Mouse (Mus musculus): Measurements from ENCODE around the gene Ptprn.

Ptprn gene

GRCm38 (mm10) chr1:75264091-75264880, at the start of gene Ptprn:
Gene Ptprn, minus strand, starts transcription at chr1:75264502.
- in situ Hi-C loops (cut with MboI, MseI), result loop anchor here in 1 of 2 experiments (5.0 kb wide), 1 partner anchor 48 kb away; no protein-coding TSS in a partner anchor

GRCm38 (mm10) chr1:75311694-75312093, 47.4 kb upstream of the Ptprn start:
- in situ Hi-C loops (cut with MboI, MseI), result loop anchor here (5.0 to 10.0 kb wide), 3 partner anchors 49 to 184 kb away; partner anchors contain the start of genes Glb1l (in 1 of the 2), Nhej1 (in 1 of the 2), Ptprn (in 1 of the 2) and Stk16 (in 1 of the 2)

- in situ Hi-C loops (cut with MboI, MseI), result no loop called here
Measured at GRCm38 (mm10) chr1:75304662-75305061, 40.4 kb upstream of the Ptprn start.

- in situ Hi-C loops (cut with MboI, MseI), result loop anchor here in 1 of 2 experiments (10.0 kb wide), 1 partner anchor 239 kb away; no protein-coding TSS in a partner anchor
Measured at GRCm38 (mm10) chr1:75294294-75294693, 30.0 kb upstream of the Ptprn start.

- in situ Hi-C loops (cut with MboI, MseI), result loop anchor here in 1 of 2 experiments (10.0 kb wide), 1 partner anchor 239 kb away; no protein-coding TSS in a partner anchor
Measured at GRCm38 (mm10) chr1:75293331-75293701, 29.0 kb upstream of the Ptprn start.

- in situ Hi-C loops (cut with MboI, MseI), result loop anchor here in 1 of 2 experiments (10.0 kb wide), 1 partner anchor 238 kb away; no protein-coding TSS in a partner anchor
Measured at GRCm38 (mm10) chr1:75292476-75293330, 28.4 kb upstream of the Ptprn start.

- in situ Hi-C loops (cut with MboI, MseI), result loop anchor here in 1 of 2 experiments (10.0 kb wide), 1 partner anchor 237 kb away; no protein-coding TSS in a partner anchor
Measured at GRCm38 (mm10) chr1:75291321-75291720, 27.0 kb upstream of the Ptprn start.

GRCm38 (mm10) chr1:75290582-75290981, 26.3 kb upstream of the Ptprn start:
- in situ Hi-C loops (cut with MboI, MseI), result loop anchor here in 1 of 2 experiments (10.0 kb wide), 1 partner anchor 236 kb away; no protein-coding TSS in a partner anchor

- in situ Hi-C loops (cut with MboI, MseI), result loop anchor here in 1 of 2 experiments (10.0 kb wide), 1 partner anchor 235 kb away; no protein-coding TSS in a partner anchor
Measured at GRCm38 (mm10) chr1:75289888-75290431, 25.7 kb upstream of the Ptprn start.

- in situ Hi-C loops (cut with MboI, MseI), result no loop called here
Measured at GRCm38 (mm10) chr1:75289376-75289775, 25.1 kb upstream of the Ptprn start.

GRCm38 (mm10) chr1:75284911-75285310, 20.6 kb upstream of the Ptprn start:
- in situ Hi-C loops (cut with MboI, MseI), result no loop called here

GRCm38 (mm10) chr1:75283017-75283416, 18.7 kb upstream of the Ptprn start:
- in situ Hi-C loops (cut with MboI, MseI), result no loop called here

- in situ Hi-C loops (cut with MboI, MseI), result loop anchor here (10.0 kb wide), 2 partner anchors 253 to 333 kb away; no protein-coding TSS in a partner anchor
Measured at GRCm38 (mm10) chr1:75278228-75278627, 13.9 kb upstream of the Ptprn start, which contains the start of gene Resp18. Gene Resp18, minus strand, starts transcription at chr1:75278415.

GRCm38 (mm10) chr1:75277195-75278188, 13.2 kb upstream of the Ptprn start:
- in situ Hi-C loops (cut with MboI, MseI), result loop anchor here (10.0 kb wide), 2 partner anchors 253 to 333 kb away; no protein-coding TSS in a partner anchor

GRCm38 (mm10) chr1:75262969-75263951, 1.0 kb downstream of the Ptprn start:
- in situ Hi-C loops (cut with MboI, MseI), result loop anchor here in 1 of 2 experiments (5.0 kb wide), 1 partner anchor 49 kb away; no protein-coding TSS in a partner anchor

- in situ Hi-C loops (cut with MboI, MseI), result loop anchor here in 1 of 2 experiments (5.0 kb wide), 1 partner anchor 51 kb away; no protein-coding TSS in a partner anchor
Measured at GRCm38 (mm10) chr1:75261278-75261677, 3.0 kb downstream of the Ptprn start.

- in situ Hi-C loops (cut with MboI, MseI), result no loop called here
Measured at GRCm38 (mm10) chr1:75255516-75256046, 8.7 kb downstream of the Ptprn start.

- in situ Hi-C loops (cut with MboI, MseI), result loop anchor here (5.0 kb wide), 3 partner anchors 117 to 202 kb away; partner anchors contain the start of gene Nhej1 (in 1 of the 2)
Measured at GRCm38 (mm10) chr1:75254625-75255013, 9.7 kb downstream of the Ptprn start.
